Mouse (Mus musculus): ENCODE data around the gene Ccr9. TPM values are rescaled to one million over a fixed set of nuclear protein-coding genes. Genes with fewer than 3 reads are reported as not detected.

Gene Ccr9
- total RNA-seq, 2 experiments from 2014 or later, result 0.07 TPM; not detected in 1

- no peak for DNase-seq
Observed at GRCm38 (mm10) chr9:123802896-123803295, 124.7 kb downstream of the Ccr9 start.

- no peak for DNase-seq
Observed at GRCm38 (mm10) chr9:123805241-123805640, 127.0 kb downstream of the Ccr9 start.

GRCm38 (mm10) chr9:123806267-123806666, 128.0 kb downstream of the Ccr9 start, which contains the start of gene Cxcr6:
TSS of gene Cxcr6 (plus strand) at chr9:123806475.
- DNase-seq, result no peak

GRCm38 (mm10) chr9:123808583-123808982, 130.3 kb downstream of the Ccr9 start:
- DNase-seq, result no peak

- no peak for DNase-seq
Observed at GRCm38 (mm10) chr9:123811831-123812230, 133.6 kb downstream of the Ccr9 start.

GRCm38 (mm10) chr9:123814326-123814725, 136.1 kb downstream of the Ccr9 start:
- no peak for DNase-seq

GRCm38 (mm10) chr9:123814821-123815220, 136.6 kb downstream of the Ccr9 start:
- no peak for DNase-seq

GRCm38 (mm10) chr9:123815444-123815843, 137.2 kb downstream of the Ccr9 start:
- DNase-seq, result no peak

- DNase-seq, result no peak
Observed at GRCm38 (mm10) chr9:123815996-123816395, 137.8 kb downstream of the Ccr9 start.

- no peak for DNase-seq
Observed at GRCm38 (mm10) chr9:123818601-123819000, 140.4 kb downstream of the Ccr9 start.

GRCm38 (mm10) chr9:123826631-123827030, 148.4 kb downstream of the Ccr9 start:
- DNase-seq, result no peak

GRCm38 (mm10) chr9:123828916-123829315, 150.7 kb downstream of the Ccr9 start:
- no peak for DNase-seq

Other genes with a start within 250 kb of the Ccr9 start
- gene Limd1, start 199.7 kb upstream of the Ccr9 start, total RNA-seq (2021), result 10 to 100 TPM; 27.4 to 31.1 TPM
- 100 to 1,000 TPM in 1 of 2 experiments, 10 to 100 TPM in 1; 95.7 to 158 TPM for gene Sacm1l, start 148.7 kb upstream of the Ccr9 start, total RNA-seq (2021)
- not detected for gene Slc6a20b, start 45.9 kb upstream of the Ccr9 start, total RNA-seq (2021)
- gene Slc6a20a, start 446 bp downstream of the Ccr9 start, total RNA-seq (2021), result under 1 TPM in 1 of 2 experiments, not detected in 1; 0.07 TPM
- gene Lztfl1, start 39.3 kb downstream of the Ccr9 start, total RNA-seq (2021), result 10 to 100 TPM; 49.2 to 52.2 TPM
- under 1 TPM in 1 of 2 experiments, not detected in 1; 0.17 TPM for gene Cxcr6, start 128.0 kb downstream of the Ccr9 start, total RNA-seq (2021)
- gene Fyco1, start 173.5 kb downstream of the Ccr9 start, total RNA-seq (2021), result 10 to 100 TPM; 36.3 to 51.6 TPM
- gene Xcr1, start 183.6 kb downstream of the Ccr9 start, total RNA-seq (2021), result under 1 TPM in 1 of 2 experiments, not detected in 1; 0.10 TPM

All from adrenal gland, postnatal 36 days (tissue).